Mouse (Mus musculus) stomach, postnatal 0 days (tissue): Measurements from ENCODE around the gene Zfp358. TPM values are rescaled to one million over a fixed set of nuclear protein-coding genes. Genes with fewer than 3 reads are reported as not detected.

ENCODE experiments used
- ATAC-seq: fragments of 200-750 bp; cut with Nextera tagmentation; 2 replicates; pipeline ENCODE4 v1.8.0; 2017; ENCODE audit not compliant: low FRiP score, low TSS enrichment
- DNase-seq: peaks from one replicate; pipeline ENCODE4 v3.0.0-alpha.2; 2016; ENCODE audit warnings: low spot score
- H3K27ac ChIP-seq: fragments of 300-500 bp; sonication (generic); replicated peaks from 2 replicates; pipeline ENCODE4 v1.5.1; 2014; ENCODE audit warnings: mild to moderate bottlenecking, control low read depth
- H3K27me3 ChIP-seq: fragments of 300-500 bp; sonication (generic); 2 replicates; pipeline ENCODE4 v1.6.1; 2014; ENCODE audit warnings: low read length; ENCODE audit not compliant: control insufficient read depth, insufficient read depth
- H3K36me3 ChIP-seq: fragments of 300-500 bp; sonication (generic); 2 replicates; pipeline ENCODE4 v1.6.1; 2014; ENCODE audit warnings: low read length, mixed read lengths; ENCODE audit not compliant: control insufficient read depth, insufficient read depth
- H3K4me1 ChIP-seq: fragments of 300-500 bp; sonication (generic); replicated peaks from 2 replicates; pipeline ENCODE4 v1.6.1; 2014; ENCODE audit warnings: antibody characterized with exemption; ENCODE audit not compliant: control insufficient read depth, insufficient read depth
- H3K4me2 ChIP-seq: fragments of 300-500 bp; sonication (generic); replicated peaks from 2 replicates; pipeline ENCODE4 v1.6.1; 2014; ENCODE audit warnings: low read depth, mild to moderate bottlenecking, control low read depth, moderate library complexity
- H3K4me3 ChIP-seq: fragments of 300-500 bp; sonication (generic); 2 replicates; pipeline ENCODE4 v1.5.1; 2014; ENCODE audit warnings: low read depth, low read length, control low read depth
- H3K9ac ChIP-seq: fragments of 300-500 bp; sonication (generic); 2 replicates; pipeline ENCODE4 v1.6.1; 2014; ENCODE audit warnings: mild to moderate bottlenecking, low read length, control low read depth, mixed read lengths
- H3K9me3 ChIP-seq: fragments of 300-500 bp; sonication (generic); 2 replicates; pipeline ENCODE4 v1.6.1; 2016; ENCODE audit warnings: low read length; ENCODE audit not compliant: control insufficient read depth
- CTCF ChIP-seq: IDR thresholded peaks from 2 replicates; pipeline ENCODE4 v1.5.1; 2016; ENCODE audit warnings: antibody characterized with exemption, low read depth, mild to moderate bottlenecking, moderate library complexity
- EP300 ChIP-seq: optimal IDR thresholded peaks from 2 replicates; pipeline ENCODE3; 2016; ENCODE audit warnings: antibody characterized with exemption
- WGBS: fragments of 180-500 bp; shearing (Covaris S2); extraction: QIAGEN DNeasy Blood & Tissue Kit; methylation state at CpG from one replicate; pipeline ENCODE4 v1.1.7; 2014; 5-methylcytosine and 5-hydroxymethylcytosine counted together
- polyA plus RNA-seq: library from polyadenylated mRNA; unstranded; fragments of >200 nt; fragmentation: Nextera tagmentation; extraction: Ambion mirVana; gene quantifications from 2 replicates; pipeline ENCODE4 v1.2.1, GENCODE M21; 2015

Zfp358 gene
- polyA plus RNA-seq = 19.1 and 21.3 TPM in 2 replicates

DNA sequence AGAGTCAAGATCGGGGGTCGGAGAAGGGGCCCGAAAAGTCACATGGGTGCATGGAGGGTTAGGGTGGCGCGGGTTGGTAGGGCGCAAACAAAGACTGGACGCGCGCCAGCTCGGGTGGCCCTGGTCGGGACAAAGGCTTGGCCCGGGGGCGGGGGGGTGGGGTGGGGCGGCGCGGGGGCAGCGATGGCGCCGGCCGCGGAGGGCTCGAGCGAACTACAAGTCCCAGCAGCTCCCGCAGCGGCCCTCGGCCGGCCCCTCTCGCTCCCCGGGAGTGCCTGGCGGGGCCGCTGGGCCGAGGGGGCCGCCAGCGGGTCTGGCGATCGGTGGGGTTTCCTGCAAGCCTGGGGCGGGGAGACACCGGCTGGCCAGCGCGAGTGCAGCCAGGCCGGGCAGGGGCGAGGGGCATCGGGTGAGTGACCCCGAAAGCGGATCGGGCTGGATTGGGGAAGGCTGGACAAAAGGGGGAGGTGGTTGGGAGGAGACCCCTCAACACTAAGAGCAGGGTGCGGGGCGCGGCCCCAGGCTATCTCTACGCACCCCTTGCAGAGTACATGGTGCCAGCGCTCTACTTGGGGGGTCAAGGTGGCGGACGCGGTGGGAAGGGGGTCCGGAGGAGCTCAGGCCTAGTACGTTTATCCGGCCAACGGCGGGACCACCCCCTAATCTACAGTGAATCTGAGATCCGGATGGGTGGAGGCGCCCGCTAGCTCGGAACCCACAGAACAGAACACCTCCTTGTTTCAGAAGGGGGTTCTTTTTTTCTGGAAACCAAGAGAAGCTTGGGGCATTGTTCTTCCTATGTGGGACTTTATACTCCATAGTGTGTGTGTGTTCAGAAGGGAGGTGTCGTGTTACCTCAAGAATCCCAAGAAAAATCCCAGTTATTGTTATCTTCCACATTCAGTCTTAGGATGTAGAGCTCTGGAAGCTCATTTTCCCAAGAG is at the start of gene Zfp358:
TSS of gene Zfp358 (plus strand) at position 238 of the 944 bp plus-strand sequence.
- TF ChIP-seq EP300 (no peak), CTCF (no peak)
- peak within 1 kb of the TSS; percentile 85 for H3K27ac ChIP-seq
- peak within 1 kb of the TSS; percentile 97 for H3K9ac ChIP-seq
- DNase-seq = peak; percentile 83
- no peaks in the 10 kb centered on the region for H3K27me3 ChIP-seq
- no peaks in the 10 kb centered on the region for H3K4me1 ChIP-seq
- peaks cover 15% of the 10 kb centered on the region for H3K36me3 ChIP-seq
- WGBS = under 1% methylated on average over 47 of the region's 64 CpGs
- peak; percentile 91 for ATAC-seq
- H3K9me3 ChIP-seq = no peaks in the 10 kb centered on the region
- H3K4me2 ChIP-seq = peak within 1 kb of the TSS; percentile 68
- peak within 1 kb of the TSS; percentile 91 for H3K4me3 ChIP-seq

DNA sequence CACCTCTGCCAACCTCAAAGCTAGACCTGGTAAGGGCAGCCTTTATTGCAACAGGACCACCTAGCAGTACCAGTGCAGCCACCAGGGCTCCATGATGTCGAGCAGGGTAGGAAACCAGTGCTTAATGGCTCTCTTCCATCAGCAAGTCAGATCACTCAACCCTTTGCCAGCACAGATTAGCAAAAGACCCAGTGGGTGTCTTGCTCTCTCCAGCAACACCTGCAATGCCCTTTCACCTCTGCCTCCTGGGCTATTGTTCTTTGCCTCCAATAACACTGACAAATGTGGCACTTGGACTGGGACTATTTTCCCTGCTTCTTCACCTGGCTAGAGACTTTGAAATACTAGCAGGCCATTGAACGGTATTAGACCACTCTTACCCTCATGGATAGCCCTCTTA is 43.7 kb upstream of the Zfp358 start:
- H3K27me3 ChIP-seq = no peaks in the 10 kb centered on the region
- ATAC-seq = no peak
- no peaks in the 10 kb centered on the region for H3K9me3 ChIP-seq
- DNase-seq = no peak
- 87% methylated on average over 2 of the region's 2 CpGs for WGBS
- no peak overlapping the region for H3K27ac ChIP-seq
- no peak overlapping the region for H3K4me2 ChIP-seq
- no peak overlapping the region for H3K9ac ChIP-seq
- no peak overlapping the region for H3K4me3 ChIP-seq
- TF ChIP-seq EP300 (no peak), CTCF (no peak)
- no peaks in the 10 kb centered on the region for H3K4me1 ChIP-seq
- H3K36me3 ChIP-seq = peaks cover 37% of the 10 kb centered on the region

- H3K9me3 ChIP-seq = no peaks in the 10 kb centered on the region
- peaks cover 39% of the 10 kb centered on the region for H3K36me3 ChIP-seq
- no peak overlapping the region for H3K27ac ChIP-seq
- H3K9ac ChIP-seq = no peak overlapping the region
- H3K4me3 ChIP-seq = no peak overlapping the region
- H3K27me3 ChIP-seq = no peaks in the 10 kb centered on the region
- 27% methylated on average over 5 of the region's 5 CpGs for WGBS
- no peak overlapping the region for H3K4me2 ChIP-seq
- no peaks in the 10 kb centered on the region for H3K4me1 ChIP-seq
- no peak for TF ChIP-seq EP300
- TF ChIP-seq CTCF = peak; percentile 95
- DNase-seq (peak; percentile 68), ATAC-seq (peak; percentile 43; the same call in 1 of the 2 replicates)
Observed at GRCm38 (mm10) chr8:3450670-3451069, 42.3 kb upstream of the Zfp358 start.

- no peak overlapping the region for H3K4me3 ChIP-seq
- H3K27ac ChIP-seq = no peak overlapping the region
- TF ChIP-seq CTCF (no peak), EP300 (no peak)
- DNase-seq (no peak), ATAC-seq (no peak)
- no peak overlapping the region for H3K9ac ChIP-seq
- WGBS = 95% methylated on average over 23 of the region's 25 CpGs
- H3K4me1 ChIP-seq = no peaks in the 10 kb centered on the region
- H3K36me3 ChIP-seq = peaks cover 41% of the 10 kb centered on the region
- no peak overlapping the region for H3K4me2 ChIP-seq
- no peaks in the 10 kb centered on the region for H3K27me3 ChIP-seq
- no peaks in the 10 kb centered on the region for H3K9me3 ChIP-seq
Observed at GRCm38 (mm10) chr8:3451992-3452391, 40.9 kb upstream of the Zfp358 start.

DNA sequence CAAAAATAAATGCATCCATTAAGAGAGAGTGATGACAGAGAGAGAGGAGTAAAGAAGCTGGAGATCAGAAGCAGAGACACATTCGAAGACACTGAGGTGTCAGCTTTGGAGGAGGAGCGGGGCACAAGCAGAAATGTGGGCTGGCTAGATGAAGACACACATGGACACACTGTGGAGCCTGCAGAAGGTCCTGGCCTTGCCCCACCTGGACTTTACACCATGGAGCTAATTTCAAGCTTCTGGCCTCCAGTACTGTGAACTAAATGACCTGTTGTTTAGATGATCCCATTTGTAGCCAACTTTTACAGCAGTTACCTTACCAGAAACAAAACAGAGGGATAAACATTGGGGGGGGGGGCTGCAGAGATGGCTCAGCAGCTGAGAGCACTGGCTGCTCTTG is 29.7 kb upstream of the Zfp358 start:
- DNase-seq (no peak), ATAC-seq (no peak)
- Histone ChIP-seq H3K4me2 (no peak overlapping the region), H3K4me1 (no peaks in the 10 kb centered on the region), H3K9ac (no peak overlapping the region), H3K4me3 (no peak overlapping the region), H3K27ac (no peak overlapping the region), H3K9me3 (no peaks in the 10 kb centered on the region), H3K27me3 (no peaks in the 10 kb centered on the region), H3K36me3 (0 out of 2 replicates have a peak, but pooled peaks cover 2% of the 10 kb centered on the region)
- 92% methylated on average over 2 of the region's 2 CpGs for WGBS
- TF ChIP-seq EP300 (no peak), CTCF (no peak)

- Histone ChIP-seq H3K4me1 (no peaks in the 10 kb centered on the region), H3K9me3 (no peaks in the 10 kb centered on the region), H3K4me2 (no peak overlapping the region), H3K4me3 (no peak overlapping the region), H3K27ac (no peak overlapping the region), H3K36me3 (0 out of 2 replicates have a peak, but pooled peaks cover 1% of the 10 kb centered on the region), H3K27me3 (no peaks in the 10 kb centered on the region), H3K9ac (no peak overlapping the region)
- peak; percentile 79 for TF ChIP-seq CTCF
- no peak for TF ChIP-seq EP300
- DNase-seq (peak; percentile 76), ATAC-seq (peak; percentile 46; the same call in 1 of the 2 replicates)
- WGBS = 45% methylated on average over 5 of the region's 5 CpGs
Observed at GRCm38 (mm10) chr8:3464309-3464708, 28.6 kb upstream of the Zfp358 start.
